Mouse (Mus musculus) T-cell, adult 2 months (primary cell): ENCODE measurements around the gene Olfr481.

Experiments
- DNase-seq: peaks from one replicate; pipeline ENCODE4 v3.0.0; 2022; ENCODE audit warnings: low spot score

Olfr481 gene

GRCm38 (mm10) chr7:108079555-108079954 lies at the start of gene Olfr481:
TSS of gene Olfr481 (plus strand) at chr7:108079855.
- DNase-seq, result no peak

DNA sequence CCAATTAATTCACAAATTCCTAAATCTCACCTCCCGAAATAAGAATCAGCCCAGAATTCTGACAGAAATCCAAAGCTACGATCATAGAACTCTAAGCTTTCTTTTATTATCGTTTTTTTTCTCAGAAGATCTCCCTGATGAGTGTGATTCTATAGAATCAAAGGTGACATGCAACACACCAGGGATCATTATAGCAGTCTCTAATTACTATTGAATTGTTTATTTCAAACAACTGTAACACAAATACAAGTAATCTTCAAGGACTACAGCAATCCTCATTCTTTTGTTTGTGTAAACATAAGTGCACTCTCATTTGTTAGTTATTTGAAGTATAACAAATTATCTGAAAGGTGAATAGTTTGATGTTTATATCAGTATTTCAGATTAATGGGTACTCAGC lies 45.8 kb upstream of the Olfr481 start, which contains the start of gene Olfr478:
Gene Olfr478, minus strand, starts transcription at position 101 of the 400 bp plus-strand sequence.
- DNase-seq, result no peak

DNA sequence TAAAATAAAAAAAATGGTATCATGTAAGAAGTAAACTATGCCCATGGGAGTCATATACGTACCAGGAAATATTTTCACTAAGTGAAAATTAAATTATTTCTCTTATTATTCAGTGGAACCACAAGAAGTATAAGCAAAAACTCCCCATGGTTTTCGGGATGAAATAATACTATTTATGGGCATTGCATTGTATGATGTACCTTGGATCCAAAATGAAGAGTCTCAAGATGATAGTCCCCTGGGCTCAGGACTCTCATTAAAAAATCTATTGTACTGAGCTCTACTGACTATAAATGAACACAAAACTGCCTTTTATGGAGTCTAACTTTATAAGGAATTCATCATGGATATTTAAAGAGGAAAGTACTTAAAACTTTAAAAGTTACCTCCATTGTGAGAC lies 29.3 kb upstream of the Olfr481 start, which contains the start of gene Olfr479:
Gene Olfr479, plus strand, starts transcription at position 301 of the 400 bp plus-strand sequence.
- DNase-seq, result no peak

DNA sequence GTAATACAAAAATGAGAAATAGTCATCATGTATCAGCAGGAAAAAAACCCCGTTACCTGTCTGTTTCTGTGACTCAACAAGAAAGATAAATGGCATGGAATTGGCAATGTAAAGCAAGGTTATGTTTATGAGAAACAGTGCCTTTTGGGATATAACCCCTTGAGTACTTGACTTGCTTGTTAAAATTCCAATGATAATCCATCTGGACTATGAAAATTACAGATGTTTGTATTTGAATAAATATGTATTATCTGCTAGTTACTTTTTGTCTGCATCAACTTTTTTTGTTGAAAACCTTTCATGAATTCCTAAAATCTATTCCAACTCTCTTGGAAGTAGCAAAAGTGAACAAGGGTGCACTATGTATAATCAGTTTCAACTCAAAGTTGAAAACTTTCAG lies 12.4 kb upstream of the Olfr481 start, which contains the start of gene Olfr480:
Gene Olfr480, minus strand, starts transcription at position 101 of the 400 bp plus-strand sequence.
- DNase-seq, result no peak

- no peak for DNase-seq
These were observed 17.8 kb downstream of the Olfr481 start, which contains the start of gene Olfr482 for GRCm38 (mm10) chr7:108097486-108097885. TSS of gene Olfr482 (minus strand) at chr7:108097586.

DNA sequence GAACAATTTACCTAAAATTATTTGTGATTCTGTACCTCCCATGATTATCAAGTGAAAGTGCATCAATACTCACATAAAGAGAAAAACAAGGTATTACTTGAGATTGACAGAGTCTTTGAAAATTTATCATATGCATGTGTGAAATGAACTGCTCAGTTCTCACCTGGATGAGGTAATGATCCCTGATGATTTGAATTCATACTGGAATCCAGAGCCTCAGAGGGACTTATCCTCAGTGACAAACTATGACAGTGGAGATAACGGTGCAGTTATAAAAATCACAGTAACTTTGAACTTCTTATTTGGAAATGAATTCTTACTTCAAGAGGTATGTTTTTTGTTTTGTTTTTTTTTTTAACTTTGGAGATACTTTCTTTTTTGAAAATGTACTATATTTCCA lies 20.9 kb downstream of the Olfr481 start, which contains the start of gene Olfr483:
Gene Olfr483, plus strand, starts transcription at position 301 of the 400 bp plus-strand sequence.
- DNase-seq, result no peak

DNA sequence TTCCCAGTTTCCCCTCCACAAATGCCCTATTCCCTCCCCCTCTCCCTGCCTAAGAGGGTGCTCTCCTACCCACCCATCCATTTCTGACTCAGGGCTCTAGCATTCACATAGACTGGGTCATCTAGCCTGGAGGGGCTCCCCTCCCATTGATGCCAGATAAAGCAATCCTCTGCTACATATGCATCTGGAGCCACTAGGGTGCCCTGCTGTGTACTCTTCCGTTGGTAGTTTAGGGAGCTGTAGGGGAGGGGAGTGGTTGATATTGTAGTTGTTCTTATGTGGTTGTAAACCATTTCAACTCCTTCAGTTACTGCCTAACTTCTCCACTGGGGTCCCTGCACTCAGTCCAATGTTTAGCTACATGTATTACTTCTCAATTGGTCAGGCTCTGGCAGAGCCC lies 41.0 kb downstream of the Olfr481 start:
- DNase-seq, result no peak

GRCm38 (mm10) chr7:108121416-108121815 lies 41.8 kb downstream of the Olfr481 start:
- no peak for DNase-seq

DNA sequence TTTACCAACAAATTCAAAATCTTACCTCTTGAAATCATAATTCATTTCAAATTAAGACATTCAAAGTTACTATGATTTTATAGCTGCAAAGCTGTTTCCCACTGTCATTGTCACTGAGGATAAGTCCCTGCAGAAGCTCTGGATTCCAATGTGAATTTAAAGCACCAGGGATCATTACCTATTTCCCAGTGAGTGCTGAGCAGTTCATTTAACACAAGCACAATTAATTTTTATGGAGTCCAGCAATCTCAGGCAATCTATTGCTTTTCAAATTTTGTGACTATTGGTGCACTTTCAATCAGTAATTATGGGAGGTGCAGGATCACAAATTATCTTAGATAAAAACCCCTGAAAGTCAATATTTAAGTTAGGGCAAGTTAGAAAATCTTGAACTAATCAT lies 47.7 kb downstream of the Olfr481 start, which contains the start of gene Olfr484:
Gene Olfr484, minus strand, starts transcription at position 101 of the 400 bp plus-strand sequence.
- no peak for DNase-seq
